Mouse (Mus musculus): Measurements from ENCODE around the gene Polr3f.

Polr3f gene

DNA sequence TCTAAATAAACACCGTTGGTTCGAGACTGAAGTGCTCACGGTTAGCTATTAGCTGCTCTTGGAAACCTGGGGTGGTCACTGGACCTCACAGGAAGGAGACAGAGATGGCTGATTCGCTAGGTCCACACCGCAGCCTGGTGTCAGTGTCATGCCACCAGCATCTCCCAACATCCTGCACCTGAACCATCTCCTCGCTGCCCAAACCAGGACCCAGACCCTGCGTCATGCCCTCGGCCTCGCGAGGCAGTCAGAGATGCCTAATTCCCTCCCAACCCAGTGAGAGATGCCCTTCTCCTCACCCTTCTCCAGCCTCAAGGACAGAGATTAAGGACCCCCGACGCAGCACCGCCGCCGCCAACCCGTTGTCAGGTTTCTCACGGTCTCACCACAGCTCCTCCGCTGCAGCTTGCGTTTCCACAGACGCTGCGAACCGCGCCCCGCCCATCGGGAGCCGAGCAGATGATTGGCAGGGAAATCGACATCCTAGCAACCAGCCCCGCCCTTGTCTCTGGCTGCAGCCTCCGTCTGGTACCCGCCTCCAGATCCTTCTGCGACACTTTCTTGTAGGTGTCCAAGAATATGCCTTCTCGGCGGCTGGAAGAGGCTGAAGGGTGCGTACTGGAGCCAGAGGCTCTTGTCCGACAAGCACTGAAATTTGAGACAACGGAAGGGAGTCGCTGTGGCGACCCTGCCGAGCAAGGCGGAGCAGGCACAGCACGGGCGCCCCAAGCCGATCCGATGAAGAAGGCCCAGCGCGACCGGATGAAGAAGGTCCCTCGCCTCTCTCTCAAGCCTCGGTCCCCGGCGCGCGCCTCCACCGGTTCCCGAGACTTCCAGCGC is at the start of gene Polr3f, which contains the start of gene Dzank1:
Gene Polr3f (plus strand): TSS at position 738 of the 840 bp plus-strand sequence.
Gene Dzank1 (minus strand): TSS at position 434 of the 840 bp plus-strand sequence.
- DNase-seq, result peak; percentile 100

DNA sequence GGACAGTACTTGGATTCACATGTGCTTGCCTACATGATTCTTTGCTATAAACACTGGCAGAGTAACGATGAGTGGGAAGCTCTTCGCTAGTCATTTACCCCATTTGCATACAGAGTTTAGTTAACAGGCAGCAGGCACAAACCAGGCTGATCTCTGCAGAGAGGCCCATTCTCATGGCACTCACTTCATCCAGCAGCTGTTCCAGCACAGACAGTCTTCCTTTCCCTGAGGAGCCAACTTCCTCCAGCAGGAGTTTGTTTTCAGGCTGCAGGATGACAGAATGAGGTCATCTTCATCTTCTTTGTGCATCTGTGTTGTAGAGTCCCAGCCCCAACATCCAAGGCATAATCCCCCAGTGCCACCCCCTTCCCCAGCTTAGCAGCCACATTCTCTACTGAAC is 48.1 kb upstream of the Polr3f start:
- DNase-seq, result peak; percentile 97

DNA sequence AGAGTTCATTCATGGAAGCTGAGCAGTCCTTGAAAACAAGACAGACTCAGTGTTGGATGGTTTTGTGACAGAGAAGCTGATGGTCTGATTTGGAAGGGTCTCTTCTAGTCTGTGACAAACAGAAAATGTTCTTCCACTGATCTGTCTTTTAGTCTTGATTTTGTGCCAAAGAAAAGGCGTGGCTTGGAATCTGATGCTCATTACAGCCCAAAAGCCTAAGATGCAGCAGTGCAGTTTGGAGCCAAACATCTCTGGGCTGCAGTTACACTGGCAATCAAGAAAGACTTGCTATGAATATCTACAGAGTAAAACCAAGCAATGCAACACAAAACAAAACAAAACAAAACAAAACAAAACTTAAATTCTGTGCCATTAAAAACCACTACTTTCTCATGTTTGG is 43.4 kb upstream of the Polr3f start:
- DNase-seq, result no peak

DNA sequence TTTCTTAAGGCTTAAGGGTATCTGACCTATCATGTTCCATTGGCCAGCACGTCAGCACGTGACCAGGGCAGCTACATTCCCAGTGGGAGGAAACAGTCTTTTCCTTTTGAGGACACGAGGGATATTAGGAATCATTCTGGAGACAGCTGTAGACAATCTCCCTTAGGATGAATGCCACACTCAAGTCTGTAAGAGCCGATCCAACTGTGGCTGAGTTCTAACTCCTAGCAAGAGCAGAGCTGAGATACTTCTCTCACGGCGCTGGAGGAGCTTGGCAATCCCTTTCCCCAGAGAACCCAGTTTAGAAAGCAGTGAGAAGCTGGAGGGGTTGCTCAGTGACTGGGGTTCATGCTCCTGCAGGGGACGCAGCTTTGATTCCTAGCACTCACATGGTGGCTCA is 42.1 kb upstream of the Polr3f start:
- peak; percentile 94 for DNase-seq

DNA sequence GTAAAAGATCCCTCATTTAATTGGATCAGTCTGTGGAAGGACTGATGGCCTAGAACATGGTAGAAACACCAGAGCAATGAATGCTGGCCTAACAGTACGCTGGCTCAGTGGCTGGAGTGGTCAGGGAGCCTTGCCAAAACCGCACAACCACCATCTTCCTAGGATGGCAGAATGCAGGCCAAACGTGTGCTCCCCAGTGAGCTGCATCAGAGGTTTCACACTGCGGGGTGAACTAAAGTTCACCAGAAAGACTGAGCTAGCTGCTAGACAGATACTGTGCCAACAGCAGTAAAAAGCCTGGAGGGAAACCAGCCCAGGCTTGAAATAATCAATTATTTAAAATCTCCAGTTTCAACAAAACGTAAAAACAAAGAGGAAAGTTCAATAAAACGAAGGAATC is 40.0 kb upstream of the Polr3f start:
- DNase-seq, result no peak

DNA sequence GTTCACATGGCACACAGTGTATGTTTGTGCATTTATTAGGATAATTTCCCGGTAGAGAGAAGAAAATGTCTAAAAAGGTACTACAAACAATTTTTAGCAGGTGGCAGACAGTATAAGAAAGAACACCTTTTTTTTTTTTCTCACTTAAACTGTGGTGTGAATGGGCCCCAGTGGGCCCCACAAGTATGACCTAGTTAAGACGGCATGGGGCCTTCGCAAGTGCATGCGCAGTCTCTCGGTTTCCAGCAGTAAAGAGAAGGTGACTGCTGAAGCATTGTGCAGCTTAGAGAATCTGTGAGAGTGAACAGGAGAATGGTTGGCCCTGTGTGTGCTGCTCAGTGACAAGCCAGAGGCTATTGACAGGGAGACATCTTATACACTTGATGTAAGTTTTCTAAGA is 38.2 kb upstream of the Polr3f start:
- no peak for DNase-seq

DNA sequence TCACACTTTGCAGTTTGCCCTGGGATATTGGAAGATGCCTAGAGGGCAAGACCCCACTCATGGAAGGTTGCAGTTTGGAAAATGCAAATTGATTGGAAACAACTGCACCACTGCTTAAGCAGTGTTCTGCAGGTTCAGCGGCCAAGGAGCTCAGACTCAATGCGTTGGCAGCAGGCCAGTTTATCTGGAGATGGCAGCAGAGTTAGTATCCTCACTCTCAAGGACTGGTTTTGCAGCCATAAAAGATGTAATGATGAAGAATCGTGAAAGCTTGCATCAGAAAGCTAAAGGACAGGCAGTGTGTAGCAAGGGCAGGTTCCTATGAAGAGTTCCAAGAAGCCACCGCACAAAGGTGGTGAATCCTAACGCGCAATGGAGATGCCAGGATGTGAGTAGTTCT is 25.4 kb upstream of the Polr3f start:
- DNase-seq, result peak; percentile 62

DNA sequence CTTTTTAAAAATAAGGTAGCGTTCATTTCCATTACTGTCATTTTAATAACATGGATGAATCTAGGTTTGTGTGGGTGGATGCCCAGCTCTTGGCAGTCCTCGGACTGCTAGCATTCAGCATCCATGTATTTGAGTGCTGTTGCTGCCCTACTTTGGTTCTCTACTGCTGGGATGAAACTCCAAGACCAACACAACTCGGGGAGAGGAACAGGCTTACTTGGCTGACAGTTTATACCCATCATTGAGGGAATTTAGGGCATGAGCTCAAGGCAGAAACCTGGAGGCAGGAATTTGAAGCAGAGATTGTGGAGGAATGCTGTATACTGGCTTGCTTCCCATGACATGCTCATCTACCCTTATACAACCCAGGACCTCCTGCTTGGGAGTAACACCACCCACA is 12.9 kb upstream of the Polr3f start:
- DNase-seq, result peak; percentile 66

DNA sequence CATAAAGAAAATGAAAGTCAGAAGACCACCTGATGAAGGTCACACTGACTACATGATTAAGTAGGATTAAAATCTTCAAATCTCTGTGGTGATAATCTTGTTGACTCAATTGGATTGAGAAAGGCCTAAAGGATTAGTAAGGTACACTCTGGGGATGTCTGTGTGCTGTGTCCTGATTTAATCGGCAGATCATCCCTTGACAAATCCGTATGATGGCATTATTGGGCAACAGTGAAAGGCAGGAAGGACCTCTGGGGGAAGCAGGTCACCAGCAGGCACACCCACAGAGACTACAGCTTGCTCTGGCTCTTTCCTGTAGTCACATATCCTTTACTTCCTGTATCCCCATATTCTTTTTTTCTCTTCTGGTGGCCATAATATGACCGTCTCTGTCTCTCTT is 7.7 kb upstream of the Polr3f start:
- peak; percentile 44 for DNase-seq

DNA sequence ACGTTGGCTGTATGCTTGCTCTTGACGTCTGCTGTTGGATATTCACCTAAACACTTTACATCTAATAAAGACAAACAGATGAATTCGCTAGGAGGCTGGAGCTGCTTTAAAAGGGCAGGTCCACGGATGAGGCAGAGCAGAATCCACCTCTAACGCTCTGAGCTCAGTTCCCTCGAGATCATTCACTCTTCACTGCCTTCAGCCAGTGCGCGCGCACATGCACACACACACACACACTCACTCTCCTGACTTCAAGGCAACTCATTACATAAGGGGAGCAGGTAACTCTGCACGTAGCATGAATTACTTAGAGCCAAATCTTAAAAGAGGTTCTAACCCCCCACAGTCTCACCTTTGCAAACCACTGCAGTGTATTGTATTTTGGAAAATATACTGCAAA is 1.7 kb upstream of the Polr3f start:
- DNase-seq, result peak; percentile 79

DNA sequence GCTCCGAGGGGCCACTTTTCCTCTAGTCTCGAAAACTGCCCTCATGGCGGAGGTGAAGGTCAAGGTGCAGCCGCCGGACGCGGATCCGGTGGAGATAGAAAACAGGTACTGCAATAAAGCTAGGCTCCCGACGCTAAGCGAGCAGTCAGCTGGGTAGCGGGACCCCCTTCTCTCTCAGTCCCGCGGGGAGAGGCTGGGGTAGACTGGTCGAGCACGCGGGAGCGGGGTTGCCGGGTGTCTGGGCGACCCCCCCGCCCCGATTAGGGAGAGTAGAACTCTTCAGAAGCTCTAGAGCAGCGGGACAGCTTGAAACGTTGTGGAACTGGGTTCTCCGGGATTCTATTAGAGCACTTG is 280 bp downstream of the Polr3f start:
- DNase-seq, result no peak

DNA sequence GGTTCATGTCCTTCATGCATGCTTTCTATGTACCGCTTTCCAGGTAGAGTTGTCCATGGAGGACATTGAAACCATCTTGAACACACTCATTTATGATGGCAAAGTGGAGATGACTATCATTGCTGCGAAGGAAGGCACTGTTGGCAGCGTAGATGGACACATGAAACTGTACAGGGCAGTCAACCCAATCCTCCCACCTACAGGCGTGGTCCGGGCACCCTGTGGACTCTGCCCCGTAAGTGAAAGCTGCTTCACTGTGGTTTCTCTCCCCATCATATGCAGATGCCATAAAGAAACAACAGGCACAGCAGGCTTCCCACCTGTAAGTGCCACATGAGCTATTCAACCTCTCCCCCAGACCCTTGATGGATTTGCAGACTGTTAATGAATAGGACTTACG is 9.6 kb downstream of the Polr3f start:
- no peak for DNase-seq

DNA sequence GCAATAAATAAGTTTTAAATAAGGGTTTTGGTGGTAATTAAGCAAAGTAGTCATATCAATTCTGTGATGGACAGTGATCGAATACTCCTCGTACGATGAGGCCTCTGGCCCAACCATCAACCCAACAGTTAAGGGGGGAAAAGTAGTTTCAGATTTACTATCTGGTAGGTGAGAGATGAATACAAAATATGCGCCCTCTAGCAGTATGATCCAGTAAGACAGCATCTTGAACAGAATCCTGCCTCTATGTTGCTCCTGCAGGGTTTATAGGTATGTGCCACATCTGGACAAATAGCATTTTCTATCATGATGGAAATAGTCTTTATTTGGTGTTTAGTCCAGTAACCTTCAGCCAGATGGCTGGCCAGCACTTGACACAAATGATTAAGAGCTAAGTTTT is 13.7 kb downstream of the Polr3f start:
- DNase-seq, result no peak

DNA sequence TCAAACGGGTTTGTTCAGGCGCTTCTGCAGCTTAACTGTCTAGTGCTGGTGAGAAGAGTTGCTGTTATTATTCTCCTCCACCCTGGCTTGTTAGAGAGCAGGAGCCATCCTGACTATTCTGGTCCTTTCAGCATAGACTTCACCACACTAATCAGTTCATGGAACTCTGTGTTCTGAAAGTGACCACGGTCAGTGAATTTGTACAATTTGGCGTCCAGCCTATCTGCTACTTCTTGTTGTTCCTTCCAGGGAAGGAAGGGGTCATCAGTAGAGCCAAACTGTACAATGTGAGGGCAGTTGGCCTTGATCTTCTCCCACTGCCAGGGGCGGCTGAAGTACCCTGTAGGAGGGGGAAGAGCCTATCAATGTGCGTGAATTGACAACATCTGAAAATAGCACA is 16.2 kb downstream of the Polr3f start:
- DNase-seq, result no peak

DNA sequence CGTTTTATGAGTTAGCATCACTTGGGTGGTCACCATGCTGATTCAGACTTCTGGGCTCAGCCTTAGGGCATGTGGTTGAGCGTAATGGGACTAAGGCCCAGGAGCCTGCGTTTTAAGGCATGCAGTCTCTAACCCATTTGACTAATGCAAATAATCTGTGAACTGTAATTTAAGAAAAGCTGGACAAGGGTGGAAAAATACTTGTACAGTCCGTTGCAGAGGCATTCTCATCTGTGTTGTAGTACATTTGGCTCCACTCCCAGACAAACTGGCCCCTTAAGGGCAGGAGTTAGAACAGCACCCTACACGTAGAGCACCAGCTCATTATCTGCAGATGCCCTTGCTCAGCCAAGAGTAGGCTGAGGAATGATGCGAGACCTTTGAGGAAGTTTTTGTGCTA is 17.1 kb downstream of the Polr3f start:
- no peak for DNase-seq

DNA sequence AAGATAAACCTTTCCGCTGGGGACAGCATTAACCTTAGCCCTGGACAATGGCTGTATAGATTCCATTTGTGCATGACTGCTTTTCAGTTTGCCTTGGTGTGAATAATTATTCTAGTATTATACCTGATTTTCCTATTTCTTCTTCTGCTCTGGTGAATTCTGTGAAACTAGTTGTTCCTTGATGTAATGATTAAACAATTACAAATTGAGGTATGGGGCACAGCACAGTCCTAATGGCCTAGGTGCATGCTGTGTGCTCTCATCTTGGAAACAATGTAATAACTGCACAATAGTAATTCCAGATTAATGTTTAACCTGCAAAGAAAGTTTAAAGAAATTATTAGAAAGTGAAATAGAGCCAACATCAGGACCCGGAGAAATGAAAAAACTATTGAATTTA is 17.5 kb downstream of the Polr3f start:
- no peak for DNase-seq

DNA sequence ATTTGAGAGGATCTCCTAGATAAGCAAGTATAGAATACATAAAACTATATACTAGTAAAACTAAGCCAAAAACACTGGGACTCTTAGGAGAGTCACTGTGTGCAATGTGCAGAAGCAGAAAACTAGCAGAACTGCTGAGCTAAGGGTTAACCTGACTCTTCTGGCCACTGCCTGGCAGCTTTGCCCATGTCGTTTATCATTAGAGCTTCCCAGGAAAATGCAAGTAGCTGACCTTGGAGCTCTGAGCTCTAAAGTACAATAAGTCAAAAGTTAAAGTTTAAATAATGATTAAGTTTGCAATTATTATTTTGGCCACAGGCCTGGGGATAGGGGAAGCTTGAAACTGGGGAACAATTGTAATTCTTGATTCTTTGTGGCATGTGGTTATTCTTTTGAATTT is 18.0 kb downstream of the Polr3f start:
- DNase-seq, result no peak

DNA sequence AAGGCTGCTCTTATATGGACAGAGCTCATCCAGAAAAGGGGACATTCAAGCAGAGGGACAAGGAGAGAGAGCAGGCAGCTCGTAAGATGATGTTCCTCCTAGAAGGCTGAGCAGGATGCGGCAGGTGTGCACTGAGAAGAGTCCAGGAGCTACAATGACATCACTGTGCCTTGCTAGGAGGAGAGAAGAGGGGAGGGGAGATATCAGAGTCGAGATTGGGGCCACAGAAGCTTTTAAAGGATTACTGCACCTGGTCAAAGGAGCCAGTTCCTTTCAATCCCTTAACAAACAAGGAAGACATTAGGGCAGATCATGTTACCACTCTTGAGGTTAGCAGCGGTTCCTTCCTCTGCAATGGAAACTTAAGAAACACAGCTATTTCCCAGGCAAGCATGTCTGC is 20.0 kb downstream of the Polr3f start:
- no peak for DNase-seq

DNA sequence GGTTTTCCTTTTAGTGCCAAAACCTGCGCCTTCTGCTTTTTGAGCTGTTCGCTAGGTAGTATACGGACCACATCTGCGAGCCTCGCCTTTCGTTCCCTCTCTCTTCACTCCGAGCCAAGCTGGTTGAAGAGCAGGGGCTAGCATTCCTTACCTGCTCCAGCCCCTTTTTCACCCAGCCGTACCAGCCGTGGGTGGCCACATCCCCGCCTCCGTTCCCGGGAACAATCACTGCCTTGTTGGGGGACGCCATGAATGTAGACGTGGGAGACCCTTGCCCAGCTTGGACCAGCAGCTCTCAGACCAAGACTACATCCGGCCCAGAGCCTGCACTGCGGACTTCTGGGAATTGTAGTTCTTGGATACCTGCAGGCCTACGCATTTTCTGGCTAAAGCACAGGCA is 23.0 kb downstream of the Polr3f start, which contains the start of gene Rbbp9:
Gene Rbbp9 (minus strand): TSS at position 341 of the 400 bp plus-strand sequence.
- DNase-seq, result peak; percentile 97

DNA sequence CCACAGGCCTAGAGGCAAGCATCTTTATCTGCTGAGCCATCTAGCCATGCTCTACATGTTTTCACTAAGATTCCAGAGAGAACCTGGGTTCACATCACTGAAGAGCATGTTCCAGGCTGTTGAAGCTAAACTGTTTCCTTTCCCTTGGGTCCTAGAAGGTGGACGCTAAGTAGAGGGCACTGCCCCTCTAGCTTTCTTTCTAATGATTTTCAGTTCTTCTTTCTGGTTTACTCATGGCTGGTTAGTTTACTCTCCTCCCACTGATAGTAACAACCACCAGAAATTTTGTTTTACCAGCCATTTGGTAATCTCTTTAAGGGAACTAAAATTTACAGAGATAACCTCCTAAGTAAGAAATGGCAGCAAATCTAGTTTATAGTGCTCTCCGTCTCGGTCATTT is 26.4 kb downstream of the Polr3f start:
- DNase-seq, result no peak

DNA sequence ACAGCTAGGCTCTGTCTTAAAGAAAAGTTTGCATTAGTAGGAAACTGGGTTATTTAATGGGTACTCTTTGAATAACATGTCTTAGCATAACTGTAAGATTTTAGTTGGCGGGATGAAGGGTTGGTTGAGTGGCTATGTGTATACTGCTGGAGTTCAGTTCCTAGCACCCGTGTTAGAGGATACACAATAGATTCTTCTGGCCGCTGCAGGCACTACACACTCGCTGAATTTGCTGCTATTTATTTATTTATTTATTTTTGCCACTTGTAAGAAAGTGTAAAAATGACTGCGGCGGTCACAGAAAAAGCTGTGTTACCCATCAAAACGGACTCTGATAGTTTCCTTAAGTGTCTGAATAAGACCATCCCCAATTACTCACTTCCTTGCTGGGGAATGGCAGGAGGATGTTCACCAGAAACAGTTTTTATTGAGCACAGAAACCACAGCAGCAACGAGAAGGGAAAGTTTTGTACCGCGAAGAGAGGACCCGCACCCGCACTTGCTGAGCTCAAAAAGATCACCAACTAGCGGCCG is 27.8 kb downstream of the Polr3f start:
- no peak for DNase-seq

DNA sequence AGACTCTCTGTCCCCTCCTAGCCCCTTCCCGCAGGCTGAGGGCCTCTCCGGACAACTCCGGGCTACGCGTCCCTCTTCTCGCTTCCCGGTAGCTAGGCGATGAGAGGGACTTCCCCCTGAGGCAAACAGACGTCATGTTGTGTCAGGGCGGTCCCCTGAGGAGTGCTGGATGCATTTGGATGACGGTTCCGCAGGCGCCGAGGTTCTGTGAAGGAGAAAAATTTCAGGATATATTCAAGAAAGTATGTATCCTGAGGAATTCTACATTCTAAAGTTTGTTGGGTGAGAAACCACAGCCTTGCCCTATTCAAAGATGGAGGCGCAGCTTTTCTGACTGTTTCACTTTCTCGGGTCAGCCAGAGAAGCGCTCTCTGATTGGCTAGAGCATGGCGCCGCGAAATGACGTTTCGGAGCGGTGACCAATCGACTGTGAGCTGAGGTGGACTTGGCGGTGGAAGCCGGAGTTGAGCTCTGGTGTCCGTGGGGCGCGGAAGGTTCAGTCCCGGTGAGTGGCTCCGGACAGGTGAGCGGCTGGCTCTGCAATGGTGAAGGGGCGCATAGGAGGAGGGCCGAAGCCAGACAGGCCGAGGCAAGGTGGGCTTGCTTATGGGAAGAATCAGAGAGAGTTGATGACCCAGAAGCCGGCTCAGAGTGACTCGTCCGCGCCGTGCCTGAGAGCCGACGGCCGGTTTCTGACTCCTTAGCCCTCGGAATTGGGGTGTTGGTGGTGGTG is 28.5 kb downstream of the Polr3f start, which contains the start of gene Sec23b:
Gene Sec23b (plus strand): TSS at position 410 of the 733 bp plus-strand sequence.
- DNase-seq, result peak; percentile 100

DNA sequence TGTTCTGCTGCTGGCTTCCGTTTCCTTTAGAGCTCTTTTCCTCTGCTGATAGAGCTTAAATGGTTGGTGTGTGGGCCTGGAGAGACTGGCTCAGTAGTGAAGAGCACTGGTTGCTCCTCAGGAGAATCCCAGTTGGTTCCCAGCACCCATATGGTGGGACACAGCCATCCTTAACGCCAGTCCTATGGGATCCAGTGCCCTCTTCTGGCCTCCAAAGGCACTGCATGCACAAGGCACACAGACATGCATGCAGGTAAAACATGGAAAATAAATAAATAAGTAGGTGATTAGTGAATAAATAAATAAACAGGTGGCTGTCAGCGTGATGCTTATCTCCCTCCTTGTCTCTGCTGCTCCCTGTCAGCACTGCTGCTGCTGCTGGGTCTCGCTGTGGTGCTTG is 61.2 kb downstream of the Polr3f start:
- peak; percentile 68 for DNase-seq
